Mouse (Mus musculus) thymus, postnatal 10 days (tissue): ENCODE data around the gene Vmn1r128.
"Not testable (repeated sequence)": the region's sequence is repeated elsewhere in the genome, so short reads cannot be mapped to it uniquely, and the experiment has no call there.

ENCODE experiments used
- DNase-seq, 2 experiments: peaks; one replicate each; pipeline ENCODE4 v3.0.0; 2021; ENCODE audit warnings: low spot score in 2 of 2

Vmn1r128 gene

DNA sequence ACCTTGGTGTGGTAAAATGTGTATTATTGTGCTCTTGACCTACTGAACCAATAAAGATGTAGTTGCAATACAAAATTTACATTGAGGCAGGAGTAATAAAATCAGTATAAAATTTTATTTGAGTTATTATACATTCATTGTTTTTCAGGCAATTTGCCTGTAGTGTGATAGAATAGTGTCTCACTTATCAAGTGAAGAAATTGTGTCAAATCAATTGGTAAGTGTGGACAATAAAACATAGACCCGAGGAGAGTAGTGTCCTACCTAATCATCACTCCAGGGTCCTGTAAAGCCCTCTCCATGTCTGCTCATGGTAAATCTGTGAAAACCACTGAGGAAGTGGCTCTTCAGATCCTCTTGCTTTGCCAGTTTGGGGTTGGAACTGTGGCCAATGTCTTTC is at the start of gene Vmn1r128:
Gene Vmn1r128, plus strand, starts transcription at position 301 of the 400 bp plus-strand sequence.
- not testable (repeated sequence) for DNase-seq

DNA sequence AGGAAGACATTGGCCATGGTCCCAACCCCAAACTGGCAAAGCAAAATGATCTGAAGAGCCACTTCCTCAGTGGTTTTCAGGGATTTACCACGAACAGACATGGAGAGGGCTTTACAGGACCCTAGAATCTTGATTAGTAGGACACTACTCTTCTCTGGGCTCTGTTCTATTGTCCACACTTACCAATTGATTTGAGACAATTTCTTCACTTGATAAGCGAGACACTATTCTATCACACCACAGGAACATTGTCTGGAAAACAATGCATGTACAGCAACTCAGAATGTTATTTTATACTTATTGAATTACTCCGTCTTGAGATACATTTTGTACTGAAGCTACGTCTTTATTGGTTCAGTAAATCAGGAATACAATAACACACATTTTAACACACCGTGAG is 47.8 kb upstream of the Vmn1r128 start, which contains the start of gene Vmn1r126:
Gene Vmn1r126, minus strand, starts transcription at position 101 of the 400 bp plus-strand sequence.
- DNase-seq = not testable (repeated sequence)

DNA sequence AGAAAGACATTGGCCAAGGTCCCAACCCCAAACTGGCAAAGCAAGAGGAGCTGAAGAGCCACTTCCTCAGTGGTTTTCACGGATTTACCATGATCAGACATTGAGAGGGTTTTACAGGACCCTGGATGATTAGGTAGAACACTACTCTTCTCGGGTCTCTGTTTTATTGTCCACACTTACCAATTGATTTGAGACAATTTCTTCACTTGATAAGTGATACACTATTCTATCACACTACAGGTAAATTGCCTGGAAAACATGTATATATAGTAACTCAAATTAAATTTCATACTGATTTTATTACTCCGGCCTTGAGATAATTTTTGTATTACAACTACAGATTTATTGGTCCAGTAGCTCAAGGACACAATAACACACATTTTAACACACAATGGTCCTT is 29.4 kb upstream of the Vmn1r128 start, which contains the start of gene Vmn1r127:
Gene Vmn1r127, minus strand, starts transcription at position 101 of the 400 bp plus-strand sequence.
- DNase-seq = not testable (repeated sequence)

DNA sequence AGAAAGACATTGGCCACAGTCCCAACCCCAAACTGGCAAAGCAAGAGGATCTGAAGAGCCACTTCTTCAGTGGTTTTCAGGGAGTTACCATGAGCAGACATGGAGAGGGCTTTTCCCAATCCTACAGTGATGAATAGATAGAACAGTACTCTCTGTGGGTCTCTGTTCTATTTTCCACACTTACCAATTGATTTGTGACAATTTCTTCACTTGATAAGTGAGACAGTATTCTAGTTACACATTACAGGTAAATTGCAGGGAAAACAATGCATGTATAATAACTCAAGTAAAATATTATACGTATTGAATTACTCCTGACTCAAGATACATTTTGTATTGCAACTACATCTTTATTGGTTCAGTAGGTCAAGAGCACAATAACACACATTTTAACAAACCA is 12.0 kb downstream of the Vmn1r128 start, which contains the start of gene Vmn1r129:
Gene Vmn1r129, minus strand, starts transcription at position 101 of the 400 bp plus-strand sequence.
- not testable (repeated sequence) for DNase-seq
